Mouse (Mus musculus): ENCODE measurements around the gene Pbx1. TPM values are rescaled to one million over a fixed set of nuclear protein-coding genes. Genes with fewer than 3 reads are reported as not detected.

The Pbx1 gene
- polyA plus RNA-seq, 1 experiment from 2014 or later: 2.0 TPM

DNA sequence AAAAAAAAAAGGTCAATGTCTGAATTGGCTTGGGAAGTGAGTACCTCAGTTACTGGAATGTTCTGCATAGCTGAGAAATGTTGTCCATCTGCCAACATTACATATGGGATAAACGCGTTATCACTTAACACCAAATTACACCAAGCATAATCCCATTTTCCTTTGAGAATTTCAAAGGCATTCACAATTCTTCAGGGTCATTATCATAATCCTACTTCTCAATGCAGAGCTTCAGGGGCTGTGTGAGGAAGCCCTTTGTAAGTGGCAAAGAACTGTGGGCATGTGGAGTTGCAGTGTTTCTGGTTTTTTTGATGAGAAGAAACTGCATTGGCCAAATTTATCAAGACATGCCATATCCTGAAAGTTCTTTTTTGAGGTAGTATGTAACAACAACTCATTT, 333.3 kb downstream of the Pbx1 start:
- no peak overlapping the region for H3K4me2 ChIP-seq
- no peak overlapping the region for H3K27ac ChIP-seq (replicated peaks)
- no peak overlapping the region for H3K4me3 ChIP-seq (replicated peaks)
- H3K27me3 ChIP-seq: no peaks in the 10 kb centered on the region
- no peak overlapping the region for H3K9ac ChIP-seq
- no peaks in the 10 kb centered on the region for H3K4me1 ChIP-seq (replicated peaks)
- H3K9me3 ChIP-seq (replicated peaks): no peaks in the 10 kb centered on the region
- no peak for ATAC-seq (ENCODE audit: insufficient read depth)
- H3K36me3 ChIP-seq (replicated peaks): no peaks in the 10 kb centered on the region
- WGBS (ENCODE audit: insufficient replicate concordance): 86% methylated on average over 2 of the region's 2 CpGs

- H3K4me3 ChIP-seq (replicated peaks): no peak overlapping the region
- H3K4me2 ChIP-seq: no peak overlapping the region
- no peak for ATAC-seq (ENCODE audit: insufficient read depth)
- WGBS (ENCODE audit: insufficient replicate concordance): 31% methylated on average over 4 of the region's 4 CpGs
- no peak overlapping the region for H3K27ac ChIP-seq (replicated peaks)
- no peaks in the 10 kb centered on the region for H3K27me3 ChIP-seq
- H3K9me3 ChIP-seq (replicated peaks): no peaks in the 10 kb centered on the region
- H3K9ac ChIP-seq: no peak overlapping the region
- H3K4me1 ChIP-seq (replicated peaks): no peaks in the 10 kb centered on the region
- no peaks in the 10 kb centered on the region for H3K36me3 ChIP-seq (replicated peaks)
Observed at GRCm38 (mm10) chr1:168094671-168095070, 337.4 kb downstream of the Pbx1 start.

GRCm38 (mm10) chr1:168093044-168093443, 339.0 kb downstream of the Pbx1 start:
- Histone ChIP-seq H3K4me3 (replicated peaks) (no peak overlapping the region), H3K9me3 (replicated peaks) (no peaks in the 10 kb centered on the region), H3K4me1 (replicated peaks) (no peaks in the 10 kb centered on the region), H3K9ac (no peak overlapping the region), H3K27me3 (no peaks in the 10 kb centered on the region), H3K27ac (replicated peaks) (no peak overlapping the region), H3K36me3 (replicated peaks) (no peaks in the 10 kb centered on the region), H3K4me2 (no peak overlapping the region)
- WGBS (ENCODE audit: insufficient replicate concordance): 43% methylated on average over 2 of the region's 2 CpGs
- ATAC-seq (ENCODE audit: insufficient read depth): no peak

DNA sequence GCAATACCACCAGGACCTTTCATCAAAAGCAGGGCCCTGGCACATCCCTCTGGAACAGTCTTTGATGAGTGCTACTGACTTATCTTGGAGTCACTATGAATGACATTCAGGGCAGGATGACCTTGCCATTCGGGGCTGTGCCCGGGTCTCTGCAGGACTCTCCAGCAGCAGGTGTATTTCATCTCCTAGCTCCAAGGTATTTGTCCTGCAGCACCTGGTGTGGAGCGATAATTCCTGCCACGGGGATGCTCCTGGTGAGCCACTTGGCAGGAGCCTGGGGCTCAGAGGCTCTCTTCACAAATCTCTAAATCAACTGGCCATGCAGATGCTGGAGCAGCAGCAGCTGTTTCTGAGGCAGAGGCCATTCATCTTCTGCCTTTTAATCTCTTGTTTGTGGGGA, 340.4 kb downstream of the Pbx1 start:
- no peaks in the 10 kb centered on the region for H3K4me1 ChIP-seq (replicated peaks)
- no peak overlapping the region for H3K4me2 ChIP-seq
- no peak for ATAC-seq (ENCODE audit: insufficient read depth)
- WGBS (ENCODE audit: insufficient replicate concordance): 53% methylated on average over 4 of the region's 4 CpGs
- no peak overlapping the region for H3K9ac ChIP-seq
- H3K27me3 ChIP-seq: no peaks in the 10 kb centered on the region
- no peak overlapping the region for H3K27ac ChIP-seq (replicated peaks)
- H3K36me3 ChIP-seq (replicated peaks): no peaks in the 10 kb centered on the region
- H3K4me3 ChIP-seq (replicated peaks): no peak overlapping the region
- H3K9me3 ChIP-seq (replicated peaks): no peaks in the 10 kb centered on the region

DNA sequence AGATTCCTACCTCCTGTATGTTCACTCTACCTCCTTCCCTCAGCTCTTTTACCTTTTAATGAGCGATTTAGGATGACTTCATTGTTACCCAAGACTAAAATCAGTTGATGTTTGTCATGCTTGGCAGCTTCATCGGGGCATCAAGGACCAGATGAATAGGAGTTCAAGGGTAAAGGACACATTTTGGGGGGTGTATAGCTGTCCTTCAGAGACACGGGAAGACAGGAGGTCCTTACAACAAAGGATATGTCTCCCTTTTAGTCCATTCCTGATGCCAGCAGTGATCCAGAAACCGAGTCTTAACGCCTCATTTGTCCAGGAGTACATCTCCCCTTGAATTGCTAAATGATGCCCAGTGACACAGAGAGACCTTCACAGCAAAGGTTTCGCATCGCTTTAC, 343.4 kb downstream of the Pbx1 start:
- 61% methylated on average over 7 of the region's 7 CpGs for WGBS (ENCODE audit: insufficient replicate concordance)
- Histone ChIP-seq H3K4me1 (replicated peaks) (no peaks in the 10 kb centered on the region), H3K9ac (no peak overlapping the region), H3K4me2 (no peak overlapping the region), H3K36me3 (replicated peaks) (no peaks in the 10 kb centered on the region), H3K9me3 (replicated peaks) (no peaks in the 10 kb centered on the region), H3K4me3 (replicated peaks) (no peak overlapping the region), H3K27me3 (no peaks in the 10 kb centered on the region), H3K27ac (replicated peaks) (no peak overlapping the region)
- no peak for ATAC-seq (ENCODE audit: insufficient read depth)

DNA sequence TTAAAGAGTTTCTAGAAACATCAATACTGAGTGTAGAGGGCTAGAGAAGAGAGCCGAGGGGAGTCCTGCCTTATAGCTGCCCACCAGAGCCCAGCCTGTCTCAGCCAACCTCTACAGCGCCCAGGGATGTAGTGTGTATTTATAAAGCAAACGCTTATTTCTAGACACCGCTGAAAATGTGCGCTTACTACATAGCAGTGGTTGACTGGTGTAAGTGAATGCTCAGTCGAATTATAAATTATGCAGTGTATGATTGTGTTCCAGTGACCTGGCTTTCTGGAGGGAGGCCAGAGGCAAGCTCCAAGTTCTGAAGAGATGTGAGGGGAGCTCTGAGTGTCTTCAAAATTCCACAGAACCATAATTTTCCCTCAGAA, 352.7 kb downstream of the Pbx1 start:
- no peak for ATAC-seq (ENCODE audit: insufficient read depth)
- H3K36me3 ChIP-seq (replicated peaks): no peaks in the 10 kb centered on the region
- H3K9ac ChIP-seq: no peak overlapping the region
- no peaks in the 10 kb centered on the region for H3K9me3 ChIP-seq (replicated peaks)
- WGBS (ENCODE audit: insufficient replicate concordance): 71% methylated on average over 6 of the region's 6 CpGs
- no peak overlapping the region for H3K27ac ChIP-seq (replicated peaks)
- no peak overlapping the region for H3K4me2 ChIP-seq
- no peaks in the 10 kb centered on the region for H3K4me1 ChIP-seq (replicated peaks)
- no peaks in the 10 kb centered on the region for H3K27me3 ChIP-seq
- H3K4me3 ChIP-seq (replicated peaks): no peak overlapping the region

DNA sequence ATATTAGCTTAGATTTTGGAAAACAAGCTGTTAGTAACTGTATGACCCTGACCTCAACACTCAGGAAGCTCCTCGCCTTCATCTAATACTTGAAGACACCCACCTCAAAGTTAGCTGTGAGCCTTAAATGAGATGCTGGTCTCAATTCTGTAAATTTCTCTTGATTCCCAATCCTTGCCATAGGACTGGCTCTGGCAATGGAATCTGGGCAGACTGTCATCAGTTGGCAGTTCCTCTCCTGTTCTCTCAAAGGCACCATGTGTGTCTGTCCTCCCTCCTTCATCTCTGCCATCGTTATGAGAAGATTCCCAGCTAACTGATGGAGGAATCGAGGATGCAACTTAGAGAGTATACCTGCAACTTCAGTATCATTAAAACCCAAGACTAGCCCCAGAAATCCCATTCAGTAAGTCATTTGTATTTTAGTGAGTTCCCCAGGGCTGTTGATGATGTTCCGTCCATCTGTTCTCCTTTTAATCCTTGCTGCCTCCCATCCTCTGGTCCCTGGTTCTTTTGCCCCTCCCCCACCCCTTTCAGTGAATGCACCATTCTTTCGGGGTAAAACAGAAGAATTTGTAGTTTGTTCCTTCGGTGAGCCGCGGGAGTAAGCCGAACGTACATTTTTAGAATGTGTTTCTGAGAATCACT, 353.2 kb downstream of the Pbx1 start:
- Histone ChIP-seq H3K27me3 (no peaks in the 10 kb centered on the region), H3K9me3 (replicated peaks) (no peaks in the 10 kb centered on the region), H3K4me1 (replicated peaks) (no peaks in the 10 kb centered on the region), H3K9ac (no peak overlapping the region), H3K4me3 (replicated peaks) (no peak overlapping the region), H3K36me3 (replicated peaks) (no peaks in the 10 kb centered on the region), H3K27ac (replicated peaks) (no peak overlapping the region), H3K4me2 (no peak overlapping the region)
- no peak for ATAC-seq (ENCODE audit: insufficient read depth)
- 63% methylated on average over 10 of the region's 10 CpGs for WGBS (ENCODE audit: insufficient replicate concordance)

- Histone ChIP-seq H3K9ac (no peak overlapping the region), H3K36me3 (replicated peaks) (no peaks in the 10 kb centered on the region), H3K27me3 (no peaks in the 10 kb centered on the region), H3K9me3 (replicated peaks) (no peaks in the 10 kb centered on the region), H3K4me1 (replicated peaks) (no peaks in the 10 kb centered on the region), H3K27ac (replicated peaks) (no peak overlapping the region), H3K4me3 (replicated peaks) (no peak overlapping the region), H3K4me2 (no peak overlapping the region)
- ATAC-seq (ENCODE audit: insufficient read depth): no peak
- WGBS (ENCODE audit: insufficient replicate concordance): 62% methylated on average over 5 of the region's 5 CpGs
Observed at GRCm38 (mm10) chr1:168071974-168072373, 360.1 kb downstream of the Pbx1 start.

DNA sequence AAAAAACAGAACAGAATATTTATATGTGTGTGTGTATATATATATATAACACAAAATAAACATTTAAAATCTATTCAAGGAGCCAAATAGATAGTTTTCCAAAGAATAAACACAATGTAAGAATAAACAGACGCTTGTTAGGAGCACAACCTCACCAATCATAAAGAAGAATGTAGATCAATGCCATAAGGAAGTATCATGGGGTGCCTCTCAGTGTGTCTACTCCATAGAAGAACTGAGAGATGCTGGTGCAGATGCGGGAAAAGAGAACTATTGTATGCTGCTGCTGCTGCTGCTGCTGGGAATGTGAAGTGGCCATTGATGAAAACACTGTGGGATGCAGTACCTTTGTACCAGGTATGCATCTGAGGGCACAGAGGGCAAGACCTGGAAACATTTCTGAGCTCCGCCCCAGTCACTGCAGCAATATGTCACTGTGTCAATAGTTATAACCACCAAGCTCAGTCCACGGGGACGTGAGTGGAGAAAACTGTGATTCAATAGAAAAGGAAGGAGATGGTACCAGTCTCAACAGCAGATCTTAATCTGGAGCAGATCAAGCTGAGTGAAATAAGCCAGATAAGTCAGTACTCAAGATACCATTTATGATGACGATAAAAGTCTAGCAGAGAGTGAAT, 361.7 kb downstream of the Pbx1 start:
- no peak for ATAC-seq (ENCODE audit: insufficient read depth)
- Histone ChIP-seq H3K27me3 (no peaks in the 10 kb centered on the region), H3K36me3 (replicated peaks) (no peaks in the 10 kb centered on the region), H3K9me3 (replicated peaks) (no peaks in the 10 kb centered on the region), H3K4me2 (no peak overlapping the region), H3K27ac (replicated peaks) (no peak overlapping the region), H3K4me1 (replicated peaks) (no peaks in the 10 kb centered on the region), H3K4me3 (replicated peaks) (no peak overlapping the region), H3K9ac (no peak overlapping the region)
- 58% methylated on average over 6 of the region's 6 CpGs for WGBS (ENCODE audit: insufficient replicate concordance)

- H3K4me2 ChIP-seq: no peak overlapping the region
- no peak overlapping the region for H3K27ac ChIP-seq (replicated peaks)
- ATAC-seq (ENCODE audit: insufficient read depth): no peak
- whole genome bisulfite sequencing (ENCODE audit: insufficient replicate concordance): 41% methylated on average over 5 of the region's 5 CpGs
- H3K4me3 ChIP-seq (replicated peaks): no peak overlapping the region
- H3K4me1 ChIP-seq (replicated peaks): no peaks in the 10 kb centered on the region
- no peaks in the 10 kb centered on the region for H3K9me3 ChIP-seq (replicated peaks)
- no peaks in the 10 kb centered on the region for H3K36me3 ChIP-seq (replicated peaks)
- no peaks in the 10 kb centered on the region for H3K27me3 ChIP-seq
- H3K9ac ChIP-seq: no peak overlapping the region
Observed at GRCm38 (mm10) chr1:168069740-168070139, 362.3 kb downstream of the Pbx1 start.
